Mouse (Mus musculus) bone marrow macrophage, adult 2 months (primary cell): ENCODE data around the gene Mamld1. TPM values are rescaled to one million over a fixed set of nuclear protein-coding genes. Genes with fewer than 3 reads are reported as not detected.

Experiments
- H3K27ac ChIP-seq: 2 replicates; pipeline ENCODE4 v1.5.1; 2012; ENCODE audit warnings: low read depth, low read length; ENCODE audit not compliant: insufficient read depth
- H3K4me1 ChIP-seq: 2 replicates; pipeline ENCODE4 v1.6.1; 2012; ENCODE audit warnings: low read length; ENCODE audit not compliant: control insufficient read depth, insufficient read depth
- H3K4me3 ChIP-seq: 2 replicates; pipeline ENCODE4 v1.5.1; 2012; ENCODE audit warnings: mild to moderate bottlenecking, low read length, moderate library complexity; ENCODE audit not compliant: insufficient read depth
- CTCF ChIP-seq: IDR thresholded peaks from 2 replicates; pipeline ENCODE4 v1.5.1; 2012; ENCODE audit warnings: low read depth, mild to moderate bottlenecking, low read length, moderate library complexity
- POLR2A ChIP-seq: IDR thresholded peaks from 2 replicates; pipeline ENCODE4 v1.6.1; 2012; ENCODE audit warnings: mild to moderate bottlenecking, low read depth, low read length, borderline replicate concordance
- polyA plus RNA-seq: library from polyadenylated mRNA; stranded (reverse); fragments of >200 nt; gene quantifications from 2 replicates; pipeline ENCODE4 v1.2.4, GENCODE M21; 2012; ENCODE audit not compliant: missing spikeins, insufficient read depth, insufficient read length

The Mamld1 gene
- polyA plus RNA-seq, 1 experiment, result 4.8 TPM

GRCm38 (mm10) chrX:71056968-71057367 is 6.9 kb downstream of the Mamld1 start:
- TF ChIP-seq CTCF (no peak), POLR2A (no peak)
- Histone ChIP-seq H3K27ac (no peak overlapping the region), H3K4me1 (peaks cover 4% of the 10 kb centered on the region; the same call in 1 of the 2 replicates), H3K4me3 (no peak overlapping the region)

GRCm38 (mm10) chrX:71085092-71085807 is 35.2 kb downstream of the Mamld1 start:
- H3K4me3 ChIP-seq, result no peak overlapping the region
- no peak for TF ChIP-seq POLR2A
- no peak for TF ChIP-seq CTCF
- peaks cover 20% of the 10 kb centered on the region for H3K4me1 ChIP-seq
- no peak overlapping the region for H3K27ac ChIP-seq

GRCm38 (mm10) chrX:71087370-71088079 is 37.5 kb downstream of the Mamld1 start:
- Histone ChIP-seq H3K4me1 (peaks cover 20% of the 10 kb centered on the region), H3K27ac (peak overlapping the region; percentile 78), H3K4me3 (no peak overlapping the region)
- no peak for TF ChIP-seq POLR2A
- TF ChIP-seq CTCF, result no peak

- TF ChIP-seq POLR2A, result no peak
- TF ChIP-seq CTCF, result no peak
- Histone ChIP-seq H3K4me1 (peaks cover 20% of the 10 kb centered on the region), H3K4me3 (no peak overlapping the region), H3K27ac (peak overlapping the region; percentile 78)
These were observed 38.0 kb downstream of the Mamld1 start for GRCm38 (mm10) chrX:71088080-71088414.

- Histone ChIP-seq H3K4me1 (no peaks in the 10 kb centered on the region), H3K4me3 (no peak overlapping the region), H3K27ac (no peak overlapping the region)
- TF ChIP-seq POLR2A (no peak), CTCF (no peak)
These were observed 55.8 kb downstream of the Mamld1 start for GRCm38 (mm10) chrX:71105820-71106219.

GRCm38 (mm10) chrX:71106392-71106791 is 56.3 kb downstream of the Mamld1 start:
- no peak overlapping the region for H3K27ac ChIP-seq
- TF ChIP-seq CTCF (no peak), POLR2A (no peak)
- H3K4me3 ChIP-seq, result no peak overlapping the region
- H3K4me1 ChIP-seq, result no peaks in the 10 kb centered on the region

GRCm38 (mm10) chrX:71108056-71108735 is 58.1 kb downstream of the Mamld1 start:
- H3K27ac ChIP-seq, result no peak overlapping the region
- no peak overlapping the region for H3K4me3 ChIP-seq
- no peaks in the 10 kb centered on the region for H3K4me1 ChIP-seq
- TF ChIP-seq CTCF, result no peak
- no peak for TF ChIP-seq POLR2A

- no peak overlapping the region for H3K27ac ChIP-seq
- H3K4me3 ChIP-seq, result no peak overlapping the region
- TF ChIP-seq POLR2A (no peak), CTCF (no peak)
- H3K4me1 ChIP-seq, result no peaks in the 10 kb centered on the region
These were observed 60.3 kb downstream of the Mamld1 start for GRCm38 (mm10) chrX:71110333-71110732.

GRCm38 (mm10) chrX:71122359-71123293 is 72.6 kb downstream of the Mamld1 start:
- Histone ChIP-seq H3K4me1 (no peaks in the 10 kb centered on the region), H3K27ac (no peak overlapping the region), H3K4me3 (no peak overlapping the region)
- TF ChIP-seq CTCF (no peak), POLR2A (no peak)
